Mouse (Mus musculus) lung, postnatal 0 days (tissue): ENCODE data around the gene Fbxw4.

Experiments
- CTCF ChIP-seq: IDR thresholded peaks from 2 replicates; pipeline ENCODE4 v1.5.1; 2016; ENCODE audit warnings: antibody characterized with exemption, mild to moderate bottlenecking
- EP300 ChIP-seq: IDR thresholded peaks from 2 replicates; pipeline ENCODE4 v1.6.1; 2016; ENCODE audit warnings: antibody characterized with exemption, mild to moderate bottlenecking, control low read depth

- TF ChIP-seq CTCF (peak; percentile 57), EP300 (no peak)
Observed at GRCm38 (mm10) chr19:45629219-45629618, 30.9 kb downstream of the Fbxw4 start.
